In the genomic region with DNA sequence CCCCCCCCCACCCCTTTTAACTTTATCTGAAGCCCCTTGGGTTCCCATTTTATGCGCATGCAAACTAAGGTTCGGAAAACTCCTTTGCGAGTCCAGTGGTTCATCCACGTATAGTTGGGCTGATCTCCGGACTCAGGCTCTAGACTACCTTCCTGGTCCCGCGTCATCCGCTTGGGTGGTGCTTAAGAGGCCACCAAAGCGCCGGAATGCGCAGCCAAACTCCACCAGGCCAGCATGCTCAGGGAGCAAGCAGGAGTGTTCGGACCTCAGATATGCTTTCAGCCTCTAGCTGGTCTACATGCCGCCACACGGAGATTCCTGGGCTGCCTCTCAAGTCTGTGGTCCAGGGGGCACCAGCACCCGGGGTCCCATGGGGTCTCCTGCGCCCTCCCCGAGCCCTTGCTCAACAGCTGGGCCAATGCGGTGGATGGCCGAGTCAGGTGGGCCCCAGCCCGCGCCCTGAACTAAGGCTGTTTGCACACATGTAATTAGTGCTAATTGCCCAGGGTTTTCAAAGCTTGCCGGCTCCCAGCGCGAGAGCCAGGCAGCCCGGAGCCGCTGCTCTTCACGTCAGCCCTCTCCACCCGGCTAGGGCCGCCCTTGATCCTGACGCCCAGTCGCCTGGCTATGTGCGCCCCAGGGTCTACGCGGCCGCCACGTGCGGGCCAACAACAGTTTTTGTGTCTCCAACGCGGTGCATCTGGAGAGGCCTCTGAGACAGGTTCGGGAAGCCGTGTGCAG, we compare ENCODE assay signal across 8 mouse cellular contexts.
A peak's percentile ranks its signal among the peaks of the same experiment; 100 is the strongest.
DNase-seq lines count a peak whose midpoint lies in the region; ATAC-seq and TF ChIP-seq lines count a peak whose summit lies in the region.

No protein-coding gene starts in this region.

- peaks cover 28% of the 10 kb centered on the region for H3K4me1 ChIP-seq in kidney, embryonic 15.5 days
- H3K4me1 ChIP-seq in intestine, postnatal 0 days (replicated peaks; ENCODE audit: control insufficient read depth, insufficient read depth, low read length) = no peaks in the 10 kb centered on the region
- H3K4me1 ChIP-seq in neural tube, embryonic 13.5 days (replicated peaks) = peaks cover 17% of the 10 kb centered on the region

- no peak for TF ChIP-seq CTCF in intestine, postnatal 0 days (IDR thresholded peaks at IDR 0.05; ENCODE audit: low read depth)

- peak overlapping the region; percentile 57 for H3K4me2 ChIP-seq in kidney, embryonic 15.5 days
- peak overlapping the region; percentile 53 for H3K4me2 ChIP-seq in intestine, postnatal 0 days (replicated peaks; ENCODE audit: low read depth)
- H3K4me2 ChIP-seq in neural tube, embryonic 13.5 days = peak overlapping the region; percentile 52

- 8% methylated on average over 41 of the region's 41 CpGs for WGBS in kidney, embryonic 15.5 days
- WGBS in intestine, postnatal 0 days = 14% methylated on average over 41 of the region's 41 CpGs
- 2% methylated on average over 41 of the region's 41 CpGs for WGBS in neural tube, embryonic 13.5 days

- no peaks in the 10 kb centered on the region for H3K9me3 ChIP-seq in kidney, embryonic 15.5 days (replicated peaks)
- no peaks in the 10 kb centered on the region for H3K9me3 ChIP-seq in intestine, postnatal 0 days (ENCODE audit: control insufficient read depth)
- no peaks in the 10 kb centered on the region for H3K9me3 ChIP-seq in neural tube, embryonic 13.5 days

- H3K27ac ChIP-seq in kidney, embryonic 15.5 days = no peak overlapping the region
- no peak overlapping the region for H3K27ac ChIP-seq in intestine, postnatal 0 days (ENCODE audit: low read depth, low read length)
- H3K27ac ChIP-seq in neural tube, embryonic 13.5 days (replicated peaks) = no peak overlapping the region

- H3K27me3 ChIP-seq in kidney, embryonic 15.5 days = peaks cover 65% of the 10 kb centered on the region
- 0 out of 2 replicates have a peak, but pooled peaks cover 8% of the 10 kb centered on the region for H3K27me3 ChIP-seq in intestine, postnatal 0 days (replicated peaks; ENCODE audit: control insufficient read depth, insufficient read depth, low read length)
- peaks cover 70% of the 10 kb centered on the region for H3K27me3 ChIP-seq in neural tube, embryonic 13.5 days

- H3K9ac ChIP-seq in kidney, embryonic 15.5 days = 0 out of 2 replicates have a peak overlapping the region, but pooled peaks have one; percentile 8
- peak overlapping the region; percentile 2; the same call in 1 of the 2 replicates for H3K9ac ChIP-seq in intestine, postnatal 0 days (ENCODE audit: low read depth, low read length)
- peak overlapping the region; percentile 22; the same call in 1 of the 2 replicates for H3K9ac ChIP-seq in neural tube, embryonic 13.5 days

- peak; percentile 17 for ATAC-seq in kidney, embryonic 15.5 days (replicated peaks; ENCODE audit: low FRiP score)
- peak; percentile 67 for ATAC-seq in intestine, postnatal 0 days
- ATAC-seq in neural tube, embryonic 13.5 days (ENCODE audit: low read depth) = peak; percentile 41; the same call in 1 of the 2 replicates
- ATAC-seq in monocyte, adult 5-6 weeks (replicated peaks; ENCODE audit: insufficient number of reproducible peaks, low FRiP score, low TSS enrichment, poor library complexity, severe bottlenecking) = no peak

- DNase-seq in kidney, postnatal 25 days = no peak
- peak; percentile 54 for DNase-seq in embryo, embryonic 11 days
- DNase-seq in layer of hippocampus, adult 8-10 months (ENCODE audit: low spot score in 2 of 2) = no peak
- DNase-seq in right cerebral cortex, postnatal 10 days (ENCODE audit: low spot score in 2 of 2) = no peak

- no peaks in the 10 kb centered on the region for H3K36me3 ChIP-seq in kidney, embryonic 15.5 days
- H3K36me3 ChIP-seq in intestine, postnatal 0 days (ENCODE audit: control insufficient read depth, insufficient read depth) = no peaks in the 10 kb centered on the region
- H3K36me3 ChIP-seq in neural tube, embryonic 13.5 days = no peaks in the 10 kb centered on the region

- H3K4me3 ChIP-seq in kidney, embryonic 15.5 days (replicated peaks) = peak overlapping the region; percentile 32
- peak overlapping the region; percentile 0 for H3K4me3 ChIP-seq in intestine, postnatal 0 days (ENCODE audit: low read depth, low read length)
- peak overlapping the region; percentile 28 for H3K4me3 ChIP-seq in neural tube, embryonic 13.5 days
